Mouse (Mus musculus): ENCODE measurements around the gene Kncn.
A peak's percentile ranks its signal among the peaks of the same experiment; 100 is the strongest.

Gene Kncn

GRCm38 (mm10) chr4:115878828-115879227 is 5.4 kb upstream of the Kncn start:
- no peak for DNase-seq (ENCODE audit: low spot score in 2 of 2)

DNA sequence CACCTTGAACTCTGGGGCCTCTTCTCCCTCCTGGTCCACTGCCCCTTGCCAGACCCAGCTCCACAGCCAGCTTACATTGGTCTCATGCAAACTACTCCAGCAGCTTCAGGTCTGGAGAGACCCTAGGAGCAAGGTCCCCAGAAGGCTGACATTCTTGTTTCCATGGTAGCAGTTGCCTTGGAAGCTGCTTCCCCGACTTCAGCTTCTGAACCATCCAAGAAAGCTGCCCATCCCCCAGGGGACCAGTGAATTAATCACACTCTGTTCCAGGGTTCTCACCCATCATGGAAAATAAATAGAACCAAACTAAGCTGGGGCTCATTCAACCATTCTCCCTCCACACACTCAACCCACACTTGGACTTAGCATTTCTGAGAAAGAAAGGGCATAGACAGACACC is 3.0 kb upstream of the Kncn start:
- DNase-seq (ENCODE audit: low spot score in 2 of 2): no peak

- no peak for DNase-seq (ENCODE audit: low spot score in 2 of 2)
Observed at GRCm38 (mm10) chr4:115882195-115882594, 2.0 kb upstream of the Kncn start.

DNA sequence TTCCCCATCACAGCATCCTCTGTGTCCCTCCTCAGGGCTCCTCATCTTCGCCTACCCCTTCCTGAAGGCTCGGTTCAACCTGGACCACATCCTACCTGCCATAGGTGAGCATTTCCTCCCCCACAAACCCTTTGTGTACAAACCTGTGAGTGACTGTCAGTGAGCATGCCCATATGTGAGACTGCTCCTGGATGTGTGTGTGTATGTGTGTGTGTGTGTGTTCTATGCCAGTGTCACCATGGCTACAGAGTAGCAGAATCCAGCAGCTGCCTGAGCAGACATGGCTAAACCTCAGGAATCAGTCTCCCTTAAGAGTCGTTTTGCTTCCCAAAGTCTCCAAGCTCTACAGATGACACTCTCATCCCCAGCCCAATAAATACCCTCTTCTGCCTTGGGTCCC is 1.6 kb downstream of the Kncn start:
- DNase-seq (ENCODE audit: low spot score in 2 of 2): no peak

GRCm38 (mm10) chr4:115886875-115887274 is 2.7 kb downstream of the Kncn start:
- no peak for DNase-seq (ENCODE audit: low spot score in 2 of 2)

DNA sequence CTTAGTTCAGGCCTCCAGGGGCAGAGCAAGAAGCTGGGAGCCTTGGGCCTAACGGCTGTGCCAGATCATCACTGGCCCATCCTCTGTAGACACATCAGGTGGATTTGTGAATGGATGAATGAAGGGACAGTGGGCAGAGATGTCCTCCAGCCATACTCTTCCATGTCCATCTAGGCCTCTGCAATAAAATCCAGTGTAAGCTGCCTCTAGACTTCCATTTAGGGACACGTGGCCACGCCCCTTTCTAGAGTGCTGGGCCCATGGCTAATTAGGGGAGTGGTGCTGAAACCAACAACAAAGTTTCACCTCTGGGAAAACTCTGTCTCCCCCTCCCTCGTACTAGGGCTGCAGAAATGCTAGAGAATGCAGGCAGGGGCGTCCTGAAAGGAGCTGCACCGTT is 5.9 kb downstream of the Kncn start:
- DNase-seq (ENCODE audit: low spot score in 2 of 2): no peak

DNA sequence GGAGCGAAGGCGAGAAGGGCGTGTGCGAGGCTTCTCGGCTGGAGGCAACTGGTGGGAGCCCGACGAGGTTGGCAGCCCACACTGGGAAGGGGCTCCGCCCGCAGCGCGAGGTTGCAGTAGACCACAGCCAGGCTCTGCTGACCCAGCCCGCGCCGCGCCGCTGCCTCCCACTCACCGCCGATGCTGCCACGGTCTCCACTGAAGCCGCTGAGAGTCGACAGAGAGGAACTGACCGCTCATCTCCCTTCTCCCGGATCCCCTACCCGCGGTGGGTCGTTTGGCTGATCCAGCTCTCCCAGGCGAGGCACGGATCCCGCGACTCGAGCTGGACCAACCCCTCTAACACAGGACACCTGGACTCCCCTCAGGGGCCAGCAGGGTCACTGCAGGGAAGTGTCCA is 6.4 kb downstream of the Kncn start, which contains the start of gene 6430628N08Rik:
TSS of gene 6430628N08Rik (plus strand) at position 113 of the 400 bp plus-strand sequence.
- no peak for DNase-seq (ENCODE audit: low spot score in 2 of 2)

DNA sequence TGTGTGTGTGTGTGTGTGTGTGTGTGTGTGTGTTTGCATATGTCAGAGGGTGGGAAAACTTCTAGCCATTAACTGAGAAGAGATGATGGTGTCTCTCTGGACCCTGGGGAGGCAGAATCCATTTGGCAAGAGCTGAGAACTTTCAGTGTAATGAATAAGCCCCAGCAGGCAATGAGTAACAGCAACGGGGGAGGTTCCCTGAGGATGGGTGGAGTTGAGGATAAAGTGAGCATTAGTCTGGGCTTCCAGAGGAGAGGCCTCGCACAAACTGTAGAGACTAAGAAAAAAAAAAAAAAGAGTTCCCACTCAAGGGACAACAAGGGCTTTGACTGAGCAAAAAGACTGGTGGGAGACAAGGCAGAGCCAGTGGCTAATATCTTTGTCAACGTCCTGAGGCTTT is 10.1 kb downstream of the Kncn start:
- no peak for DNase-seq (ENCODE audit: low spot score in 2 of 2)

- DNase-seq (ENCODE audit: low spot score in 2 of 2): no peak
Observed at GRCm38 (mm10) chr4:115897901-115898631, 13.9 kb downstream of the Kncn start.

DNA sequence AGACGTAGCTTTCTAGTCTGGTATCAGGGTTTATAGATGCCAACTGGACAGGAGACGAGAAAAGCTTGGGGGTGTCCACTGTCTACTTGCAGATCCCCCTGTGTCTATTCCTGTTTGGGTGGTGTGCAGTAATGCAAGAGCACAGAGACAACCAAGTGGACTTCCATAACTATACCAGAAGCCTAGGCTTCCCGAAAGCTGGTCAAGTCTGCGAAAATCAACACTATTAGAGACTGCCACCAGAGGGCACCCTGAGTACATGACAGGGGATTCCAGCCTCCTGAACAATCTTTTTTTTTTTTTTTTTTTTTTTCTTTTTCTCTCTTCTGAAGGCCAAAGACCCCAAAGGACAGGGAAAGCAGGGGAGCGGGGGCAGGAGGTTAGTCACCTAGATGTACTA is 18.6 kb downstream of the Kncn start:
- peak; percentile 40 to 50 for DNase-seq (ENCODE audit: low spot score in 2 of 2)

DNA sequence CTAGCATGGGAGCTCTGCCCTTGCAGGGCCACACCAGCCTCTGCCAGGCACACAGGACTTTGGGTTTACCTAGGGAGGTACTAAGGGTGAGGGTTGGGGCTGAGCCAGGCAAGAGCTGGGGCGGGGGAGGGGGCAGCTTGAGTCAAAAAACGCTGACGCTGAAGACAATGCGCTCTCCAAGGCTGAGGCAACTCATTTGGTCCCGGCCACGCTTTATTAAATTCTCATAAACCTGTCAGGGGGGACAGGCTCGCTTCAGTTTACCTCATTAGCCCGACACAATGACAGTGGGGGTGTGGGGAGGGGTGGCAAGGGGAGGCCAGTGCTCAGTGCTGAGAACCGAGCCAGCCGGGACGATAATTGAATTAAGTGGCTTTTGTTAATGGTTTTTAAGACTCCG is 20.2 kb downstream of the Kncn start:
- no peak for DNase-seq (ENCODE audit: low spot score in 2 of 2)

DNA sequence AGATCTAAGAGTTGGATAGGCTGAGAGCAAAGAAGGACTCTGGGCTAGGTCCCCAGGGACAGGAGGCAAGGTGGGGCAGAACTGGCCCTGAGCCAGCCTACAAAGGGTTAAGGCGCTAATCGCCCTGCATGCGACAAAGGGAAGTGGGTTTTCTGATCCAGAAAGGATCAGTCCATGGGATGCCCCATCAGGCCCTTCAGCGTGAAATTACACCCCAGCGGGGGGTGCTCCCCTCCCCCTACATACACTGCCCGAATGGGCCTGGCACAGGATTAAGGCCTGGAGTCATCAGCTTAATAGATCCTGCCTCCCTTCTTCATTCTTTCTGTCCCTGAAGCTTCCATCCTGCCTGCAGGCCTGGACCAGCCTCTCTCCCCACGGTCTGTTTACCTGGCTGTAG is 21.5 kb downstream of the Kncn start:
- DNase-seq (ENCODE audit: low spot score in 2 of 2): no peak

GRCm38 (mm10) chr4:115906791-115907190 is 22.6 kb downstream of the Kncn start:
- DNase-seq (ENCODE audit: low spot score in 2 of 2): no peak

GRCm38 (mm10) chr4:115907994-115908393 is 23.8 kb downstream of the Kncn start:
- DNase-seq (ENCODE audit: low spot score in 2 of 2): no peak

GRCm38 (mm10) chr4:115908641-115909040 is 24.4 kb downstream of the Kncn start:
- DNase-seq (ENCODE audit: low spot score in 2 of 2): no peak

DNA sequence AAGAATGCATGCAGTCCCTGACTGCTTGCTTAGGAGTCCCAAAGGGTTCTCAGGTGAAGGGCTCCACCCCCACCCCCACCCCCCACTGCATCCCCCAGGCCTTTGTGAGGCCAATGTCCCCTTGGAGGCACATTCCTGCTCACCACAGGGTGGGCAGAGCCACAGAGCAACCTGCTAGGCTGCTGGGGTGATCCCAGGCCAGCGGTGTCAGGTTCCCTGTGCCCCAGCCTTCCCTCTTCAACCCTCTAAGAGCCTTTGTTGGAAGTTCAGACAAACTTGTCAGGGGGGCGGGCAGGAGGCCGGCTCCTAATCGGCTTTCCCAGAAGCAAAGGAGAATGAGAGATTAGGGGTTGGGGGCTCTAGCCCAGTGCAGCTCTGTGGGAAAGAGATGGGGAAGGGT is 27.4 kb downstream of the Kncn start:
- DNase-seq (ENCODE audit: low spot score in 2 of 2): no peak

- no peak for DNase-seq (ENCODE audit: low spot score in 2 of 2)
Observed at GRCm38 (mm10) chr4:115919911-115920310, 35.7 kb downstream of the Kncn start.

DNA sequence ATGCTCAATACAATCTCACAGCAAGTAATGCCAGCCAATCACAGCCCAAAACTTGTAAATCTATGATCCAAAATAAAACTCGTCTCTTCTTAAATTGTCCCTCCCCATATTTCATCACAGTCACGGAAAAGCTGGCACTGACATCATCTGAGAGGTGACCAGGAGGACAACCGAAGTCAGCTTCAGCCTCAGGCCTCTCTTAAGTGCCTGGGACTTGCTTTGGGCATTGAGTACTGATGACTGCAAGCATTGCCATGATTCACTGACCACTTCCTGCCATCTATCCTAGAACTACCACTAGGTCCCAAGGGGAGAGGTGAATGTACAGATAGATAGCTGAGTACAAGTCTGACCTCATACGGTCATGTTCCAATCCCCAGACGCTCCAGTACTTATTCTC is 38.5 kb downstream of the Kncn start:
- DNase-seq (ENCODE audit: low spot score in 2 of 2): no peak

DNA sequence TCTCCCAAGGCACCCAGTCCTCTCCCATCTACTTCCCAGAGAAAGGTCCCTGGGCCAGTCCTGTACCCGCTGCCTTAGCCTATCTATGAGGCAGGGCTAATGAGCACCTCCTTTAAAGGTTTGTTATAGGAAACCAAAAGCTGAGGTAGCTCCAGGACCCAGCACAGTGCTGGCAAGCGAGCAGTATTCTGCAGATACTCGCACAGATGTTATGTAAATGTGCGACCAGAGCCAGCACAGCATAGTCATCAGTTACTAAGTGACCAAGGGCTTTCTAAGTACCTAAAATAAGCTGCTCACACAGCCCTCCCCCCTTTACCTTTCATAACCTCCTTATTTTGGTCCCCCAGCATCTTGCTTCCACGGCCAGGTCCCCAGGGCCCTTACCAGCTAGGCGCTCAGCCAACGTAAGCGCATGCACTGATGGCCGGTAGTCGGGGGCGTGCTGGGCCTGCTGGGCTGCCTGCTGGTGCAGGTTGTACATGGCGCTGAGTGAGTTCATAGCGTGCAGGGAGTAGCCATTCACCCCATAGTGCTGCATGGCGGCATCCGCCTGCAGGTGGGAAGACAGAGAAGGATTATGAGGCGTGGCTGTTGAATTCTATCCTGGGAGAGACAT is 39.2 kb downstream of the Kncn start:
- DNase-seq (ENCODE audit: low spot score in 2 of 2): no peak

- no peak for DNase-seq (ENCODE audit: low spot score in 2 of 2)
Observed at GRCm38 (mm10) chr4:115927637-115928036, 43.4 kb downstream of the Kncn start.

DNA sequence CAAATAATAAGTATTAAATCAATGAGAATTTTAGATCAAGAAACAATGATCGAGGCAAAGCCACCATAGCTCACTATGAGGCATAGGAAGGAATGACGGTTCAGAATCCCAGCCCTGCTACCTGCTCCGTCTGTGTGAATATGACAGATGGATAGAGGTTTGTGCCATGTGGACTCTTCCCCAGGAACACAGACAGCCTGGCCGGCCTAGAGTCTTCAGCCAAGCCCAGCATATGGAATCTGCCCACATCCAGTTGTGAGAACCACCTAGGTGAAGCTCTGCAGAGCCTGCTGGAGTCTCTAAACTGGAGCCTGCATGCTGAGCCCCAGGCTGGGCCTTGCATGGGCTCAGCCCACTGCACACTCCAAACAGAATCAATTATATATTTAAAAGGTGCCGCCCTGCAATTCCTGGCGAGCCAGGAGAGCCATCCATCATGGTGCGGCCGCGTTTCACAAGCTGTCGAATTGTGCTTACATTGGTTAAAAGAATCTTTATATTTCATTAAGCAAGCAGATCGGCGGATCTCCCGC is 47.4 kb downstream of the Kncn start:
- DNase-seq (ENCODE audit: low spot score in 2 of 2): no peak

GRCm38 (mm10) chr4:115935835-115936581 is 51.8 kb downstream of the Kncn start:
- no peak for DNase-seq (ENCODE audit: low spot score in 2 of 2)

- no peak for DNase-seq (ENCODE audit: low spot score in 2 of 2)
Observed at GRCm38 (mm10) chr4:115936646-115937045, 52.4 kb downstream of the Kncn start.
